Mouse (Mus musculus) cerebellum, adult 2 months (tissue): ENCODE results near the gene Gm4858. TPM values are rescaled to one million over a fixed set of nuclear protein-coding genes. Genes with fewer than 3 reads are reported as not detected.
A peak's percentile ranks its signal among the peaks of the same experiment; 100 is the strongest.
"Not testable (repeated sequence)": the region's sequence is repeated elsewhere in the genome, so short reads cannot be mapped to it uniquely, and the experiment has no call there.

Experiments
- DNase-seq, 2 experiments: peaks; one replicate each; pipeline ENCODE4 v3.0.0; 2021
- H3K27ac ChIP-seq: fragments of 200-500 bp; 2 replicates; pipeline ENCODE4 v1.5.1; 2012; ENCODE audit warnings: low read length, control low read depth, inconsistent platforms; ENCODE audit not compliant: insufficient read depth
- H3K27me3 ChIP-seq: fragments of 200-500 bp; 2 replicates; pipeline ENCODE4 v1.6.1; 2012; ENCODE audit warnings: inconsistent platforms, mild to moderate bottlenecking, low read length, moderate library complexity; ENCODE audit not compliant: control insufficient read depth, insufficient read depth
- H3K4me1 ChIP-seq: fragments of 200-500 bp; 2 replicates; pipeline ENCODE4 v1.6.1; 2011; ENCODE audit warnings: low read length; ENCODE audit not compliant: control insufficient read depth, insufficient read depth
- H3K4me3 ChIP-seq: fragments of 200-500 bp; replicated peaks from 2 replicates; pipeline ENCODE3; 2011; ENCODE audit warnings: mild to moderate bottlenecking, low read depth, low read length, control low read depth; ENCODE audit not compliant: insufficient read depth
- CTCF ChIP-seq: fragments of 200-500 bp; IDR thresholded peaks from 2 replicates; pipeline ENCODE4 v1.5.1; 2011; ENCODE audit warnings: low read depth, mild to moderate bottlenecking, control low read depth, low read length, moderate library complexity, borderline replicate concordance; ENCODE audit not compliant: insufficient read depth
- POLR2A ChIP-seq: fragments of 200-500 bp; IDR thresholded peaks from 2 replicates; pipeline ENCODE4 v1.6.1; 2011; ENCODE audit warnings: low read length, control low read depth, borderline replicate concordance; ENCODE audit not compliant: insufficient read depth
- WGBS: fragments of 180-500 bp; shearing (Covaris S2); methylation state at CpG from one replicate; pipeline ENCODE4 v1.1.7; 2018; 5-methylcytosine and 5-hydroxymethylcytosine counted together
- polyA plus RNA-seq: library from polyadenylated mRNA; depleted of rRNA; stranded (reverse); fragments of >200 nt; gene quantifications from 2 replicates; pipeline ENCODE4 v1.2.3, GENCODE M21; 2012; rRNA removed

The Gm4858 gene
- polyA plus RNA-seq, result not detected in 2 replicates

DNA sequence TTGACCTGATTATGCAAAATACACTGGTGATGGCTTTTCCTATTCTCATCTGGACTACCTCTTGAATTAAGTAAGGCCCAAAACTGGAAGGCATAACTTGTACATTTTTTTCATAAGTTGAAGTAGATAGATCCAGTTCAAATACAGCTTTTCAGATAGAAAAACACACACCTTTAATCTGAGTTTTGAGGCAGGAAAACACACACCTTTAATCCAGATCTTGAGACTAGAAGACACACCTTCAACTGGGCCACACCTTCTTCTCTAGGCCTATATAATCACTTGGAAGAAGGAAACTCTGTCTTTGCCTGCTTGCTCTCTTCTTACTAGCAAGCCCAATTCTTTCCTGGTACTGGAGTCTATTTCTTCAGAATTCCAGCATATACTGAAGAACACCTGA is at the start of gene Gm4858:
TSS of gene Gm4858 (plus strand) at position 301 of the 400 bp plus-strand sequence.
- not testable (repeated sequence) for H3K4me3 ChIP-seq, H3K27ac ChIP-seq, H3K27me3 ChIP-seq, DNase-seq, H3K4me1 ChIP-seq

DNA sequence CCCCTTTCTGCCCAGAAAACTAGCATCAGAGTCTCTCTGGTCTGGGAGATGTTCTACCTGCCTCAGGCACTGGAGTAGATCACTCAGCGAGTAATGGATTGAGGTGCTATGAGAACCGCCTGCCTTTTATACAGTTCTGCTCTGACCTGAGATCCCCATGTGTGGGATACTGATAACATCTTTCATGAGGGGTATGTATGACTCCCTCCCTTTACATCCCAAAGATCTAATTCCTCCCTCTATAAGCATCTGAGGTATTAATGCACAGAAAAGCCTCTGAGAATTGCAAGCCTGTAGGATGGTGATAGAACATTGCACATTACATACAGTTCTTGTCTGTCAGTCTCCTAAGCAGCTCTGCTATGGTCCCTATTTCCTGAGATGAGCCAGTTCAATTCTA is 49.7 kb upstream of the Gm4858 start, which contains the start of gene Lce1m:
TSS of gene Lce1m (minus strand) at position 101 of the 400 bp plus-strand sequence.
- WGBS, result 92% methylated on average over 2 of the region's 2 CpGs

DNA sequence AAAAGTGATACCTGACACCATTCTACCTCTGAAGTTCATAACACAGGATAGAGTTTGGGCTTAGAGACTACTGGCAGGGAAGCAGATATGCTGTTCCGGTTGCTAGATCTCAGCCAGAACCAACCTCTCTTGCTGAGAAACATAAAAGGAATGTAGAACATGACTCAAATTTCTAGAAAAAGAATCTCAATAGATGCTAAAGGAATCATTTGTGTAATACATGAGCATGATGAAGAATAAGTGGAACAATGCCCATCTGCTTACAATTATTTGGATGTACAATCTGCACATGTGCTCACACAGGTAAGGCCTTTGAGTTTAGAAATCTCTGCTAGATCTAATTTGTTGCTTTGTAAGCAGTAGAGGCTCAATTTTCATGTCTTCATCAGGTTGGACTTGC is 47.5 kb upstream of the Gm4858 start:
- no peak for TF ChIP-seq CTCF
- TF ChIP-seq POLR2A, result no peak
- no peak for DNase-seq
- 93% methylated on average over 1 of the region's 1 CpGs for WGBS

More for the DNA sequence above, 49.7 kb upstream of the Gm4858 start, which contains the start of gene Lce1m:
- no peaks in the 10 kb centered on the region; the same call in 1 of the 2 replicates for H3K27me3 ChIP-seq
- H3K4me1 ChIP-seq, result no peaks in the 10 kb centered on the region
- no peak for TF ChIP-seq POLR2A
- no peak for TF ChIP-seq CTCF
- no peak within 1 kb of the TSS for H3K27ac ChIP-seq
- no peak within 1 kb of the TSS for H3K4me3 ChIP-seq
- no peak for DNase-seq

DNA sequence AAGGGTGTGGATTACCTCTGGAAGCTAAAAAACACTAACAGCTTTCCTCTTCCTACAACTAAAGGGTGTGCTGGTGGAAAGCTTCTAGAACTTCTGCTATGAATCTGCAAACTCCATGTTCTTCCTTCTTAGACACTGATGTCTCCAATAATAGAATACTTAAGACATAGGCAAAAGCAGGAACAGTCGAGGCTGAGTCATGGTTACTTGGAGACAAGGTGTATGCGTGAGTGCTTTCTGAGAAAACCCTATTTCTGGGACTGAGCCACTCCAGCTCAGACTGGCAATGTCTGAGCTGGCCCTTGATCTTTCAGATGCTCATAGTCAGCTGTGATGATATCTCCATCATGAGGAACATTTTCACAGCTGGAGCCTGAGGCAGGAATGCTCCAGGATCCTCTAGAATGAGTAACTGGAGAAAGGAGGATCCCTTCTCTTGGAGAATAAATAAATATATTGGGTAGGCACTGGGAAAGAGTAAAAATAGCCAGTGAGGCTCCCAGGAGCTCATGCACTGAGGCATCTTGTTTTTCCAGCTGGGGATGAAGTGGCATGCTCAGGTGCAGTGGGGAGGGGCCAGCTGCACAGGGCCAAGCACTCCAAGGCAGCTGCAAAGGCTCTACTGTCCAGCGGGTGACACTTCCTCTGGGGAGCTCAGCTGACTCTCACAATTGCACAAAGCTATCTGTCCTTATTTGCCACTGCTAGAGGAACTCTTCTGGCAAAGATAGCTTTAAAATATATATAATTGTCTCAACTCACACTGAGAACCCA is 45.0 kb upstream of the Gm4858 start:
- TF ChIP-seq CTCF (no peak), POLR2A (no peak)
- Histone ChIP-seq H3K27me3 (no peaks in the 10 kb centered on the region), H3K4me1 (no peaks in the 10 kb centered on the region), H3K4me3 (no peak overlapping the region), H3K27ac (no peak overlapping the region)
- WGBS, result 78% methylated on average over 3 of the region's 3 CpGs
- no peak for DNase-seq

More for the DNA sequence above, 47.5 kb upstream of the Gm4858 start:
- Histone ChIP-seq H3K27ac (no peak overlapping the region), H3K4me1 (no peaks in the 10 kb centered on the region), H3K27me3 (no peaks in the 10 kb centered on the region), H3K4me3 (no peak overlapping the region)

DNA sequence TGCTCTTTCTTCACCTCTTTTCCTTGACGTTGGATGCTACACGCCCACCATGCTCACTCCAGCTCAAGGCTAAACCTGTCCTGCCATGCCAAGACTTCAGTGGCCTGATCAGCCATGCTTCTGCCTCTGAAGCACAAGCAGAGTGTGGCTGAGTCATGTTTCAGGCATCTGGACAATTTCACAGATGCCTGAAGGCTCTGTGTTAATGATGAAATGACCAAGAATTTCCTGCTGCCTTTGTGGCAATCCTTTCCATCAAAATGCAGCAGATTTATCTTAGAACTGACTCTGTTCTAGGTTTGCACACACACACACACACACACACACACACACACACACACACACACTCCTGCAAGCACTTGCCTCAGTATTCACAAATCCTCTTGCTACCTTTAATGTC is 43.1 kb upstream of the Gm4858 start:
- no peak overlapping the region for H3K4me3 ChIP-seq
- no peaks in the 10 kb centered on the region for H3K4me1 ChIP-seq
- H3K27me3 ChIP-seq, result no peaks in the 10 kb centered on the region
- TF ChIP-seq CTCF (no peak), POLR2A (no peak)
- no peak overlapping the region for H3K27ac ChIP-seq
- WGBS, result 83% methylated on average over 2 of the region's 2 CpGs
- DNase-seq, result no peak

GRCm38 (mm10) chr3:93031450-93031849 is 37.2 kb upstream of the Gm4858 start:
- Histone ChIP-seq H3K4me1 (no peaks in the 10 kb centered on the region), H3K27ac (no peak overlapping the region), H3K27me3 (no peaks in the 10 kb centered on the region), H3K4me3 (no peak overlapping the region)
- DNase-seq, result no peak
- no peak for TF ChIP-seq POLR2A
- TF ChIP-seq CTCF, result peak; percentile 29; the same call in 1 of the 2 replicates
- WGBS, result 48% methylated on average over 5 of the region's 5 CpGs

GRCm38 (mm10) chr3:93050182-93050581 is 18.4 kb upstream of the Gm4858 start:
- Histone ChIP-seq H3K4me3 (no peak overlapping the region), H3K27ac (no peak overlapping the region), H3K4me1 (no peaks in the 10 kb centered on the region), H3K27me3 (no peaks in the 10 kb centered on the region)
- WGBS, result 83% methylated on average over 1 of the region's 1 CpGs
- no peak for TF ChIP-seq CTCF
- no peak for TF ChIP-seq POLR2A
- no peak for DNase-seq

DNA sequence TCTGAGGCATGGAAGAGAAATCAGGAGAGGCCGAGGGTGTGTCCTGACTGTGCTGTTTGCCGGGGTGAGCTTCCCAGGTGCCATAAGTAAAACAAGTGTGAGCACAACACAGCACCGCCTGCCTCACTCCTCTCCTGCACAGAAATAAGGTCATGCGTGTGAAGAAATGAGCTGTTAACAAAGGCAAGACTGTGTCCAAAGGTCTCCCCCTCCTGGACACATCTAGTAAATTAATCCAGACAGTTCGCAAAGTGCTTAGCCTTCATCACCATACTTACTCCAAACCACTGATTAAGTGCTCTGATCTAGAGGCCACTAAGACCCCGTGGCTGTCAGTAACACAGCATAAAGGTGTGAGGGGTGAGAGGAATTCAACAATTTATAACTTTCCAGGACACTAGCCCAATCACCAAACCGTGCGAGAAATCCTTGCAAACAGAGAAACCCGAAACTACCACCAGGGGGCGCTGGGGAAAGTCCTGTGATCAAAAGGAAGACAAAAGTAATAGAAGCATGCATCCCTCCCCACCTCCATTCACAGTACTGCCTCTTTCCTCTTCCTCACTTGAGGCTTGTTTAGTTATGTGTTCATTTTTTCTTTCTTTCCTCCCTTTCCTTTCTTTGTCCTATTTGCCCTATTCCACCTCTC is 15.7 kb upstream of the Gm4858 start:
- Histone ChIP-seq H3K4me1 (no peaks in the 10 kb centered on the region), H3K27ac (no peak overlapping the region), H3K27me3 (no peaks in the 10 kb centered on the region), H3K4me3 (no peak overlapping the region)
- no peak for TF ChIP-seq CTCF
- TF ChIP-seq POLR2A, result no peak
- 59% methylated on average over 10 of the region's 10 CpGs for WGBS
- no peak for DNase-seq
